Mouse (Mus musculus) urinary bladder, postnatal 36 days (tissue): ENCODE measurements around the gene Zfp975.
"Not testable (repeated sequence)": the region's sequence is repeated elsewhere in the genome, so short reads cannot be mapped to it uniquely, and the experiment has no call there.

Experiments
- DNase-seq, 2 experiments: peaks; one replicate each; pipeline ENCODE4 v3.0.0; 2022; ENCODE audit warnings: low spot score in 2 of 2, mixed read lengths in 1 of 2

Zfp975 gene

GRCm38 (mm10) chr7:42692362-42693158, at the start of gene Zfp975:
Gene Zfp975 (minus strand): TSS chr7:42692742.
- DNase-seq: peak; percentile 80 to 86

- no peak for DNase-seq
Measured at GRCm38 (mm10) chr7:42738536-42739210, 46.1 kb upstream of the Zfp975 start.

DNA sequence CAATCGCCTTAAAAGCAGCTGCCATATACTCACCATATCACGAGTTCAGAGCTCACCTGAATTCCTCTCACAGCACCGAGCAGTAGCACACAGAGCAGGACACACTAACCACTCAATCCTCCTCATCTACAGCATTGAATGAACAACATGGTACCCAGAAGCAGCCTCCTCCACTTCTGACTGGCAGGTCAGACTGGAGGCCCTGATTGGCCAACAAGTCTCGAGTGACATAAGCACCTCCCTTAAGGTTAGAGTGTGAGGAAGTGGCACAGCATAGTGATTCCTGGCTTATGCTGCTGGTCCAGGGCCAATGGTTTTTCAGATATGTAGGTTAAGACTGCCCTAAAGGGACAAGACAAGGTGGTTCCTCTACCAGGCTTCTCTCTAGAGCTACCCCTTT, 34.4 kb upstream of the Zfp975 start, which contains the start of gene Gm17067:
Gene Gm17067 (minus strand): TSS at position 101 of the 400 bp plus-strand sequence.
- not testable (repeated sequence) for DNase-seq

- DNase-seq: peak in 1 of 2 experiments; percentile 3
Measured at GRCm38 (mm10) chr7:42693251-42693650, 709 bp upstream of the Zfp975 start.

DNA sequence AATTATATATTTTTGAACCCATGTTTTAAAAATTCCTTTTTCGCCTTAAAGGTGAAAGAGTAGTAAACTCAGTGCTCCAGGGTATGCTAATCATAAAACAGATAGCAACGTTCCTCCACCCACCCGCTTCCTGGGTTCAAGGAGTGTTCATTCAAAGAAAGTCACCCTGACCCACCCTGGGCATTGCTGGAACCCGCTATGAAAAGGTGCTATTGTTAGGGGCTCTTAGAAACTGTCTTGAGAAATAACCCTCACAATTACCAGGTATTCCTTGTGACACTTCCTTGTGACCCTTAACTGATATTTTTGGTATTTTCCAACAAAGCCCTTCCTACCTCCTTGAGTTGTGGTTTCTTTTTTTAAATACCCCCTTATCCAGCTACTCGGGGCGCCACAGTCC, 12.5 kb downstream of the Zfp975 start:
- not testable (repeated sequence) for DNase-seq

- DNase-seq: not testable (repeated sequence)
Measured at GRCm38 (mm10) chr7:42679646-42680045, 12.9 kb downstream of the Zfp975 start.

- DNase-seq: not testable (repeated sequence)
Measured at GRCm38 (mm10) chr7:42660140-42660539, 32.4 kb downstream of the Zfp975 start.

DNA sequence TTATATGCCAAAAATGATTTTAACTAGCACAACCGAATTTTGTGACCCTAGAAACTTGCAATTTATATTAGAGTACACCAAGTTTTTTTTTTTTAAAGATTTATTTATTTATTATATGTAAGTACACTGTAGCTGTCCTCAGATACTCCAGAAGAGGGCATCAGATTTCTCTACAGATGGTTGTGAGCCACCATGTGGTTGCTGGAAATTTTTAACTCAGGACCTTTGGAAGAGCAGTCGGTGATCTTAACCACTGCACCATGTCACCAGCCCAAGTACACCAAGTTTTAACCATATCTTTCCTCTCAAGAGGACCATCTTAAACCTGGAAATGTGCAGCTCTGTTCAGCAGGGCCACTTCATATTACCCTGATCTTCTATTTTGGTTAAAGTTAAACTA, 37.3 kb downstream of the Zfp975 start:
- DNase-seq: not testable (repeated sequence)

- not testable (repeated sequence) for DNase-seq
Measured at GRCm38 (mm10) chr7:42643120-42643620, 49.4 kb downstream of the Zfp975 start.

DNA sequence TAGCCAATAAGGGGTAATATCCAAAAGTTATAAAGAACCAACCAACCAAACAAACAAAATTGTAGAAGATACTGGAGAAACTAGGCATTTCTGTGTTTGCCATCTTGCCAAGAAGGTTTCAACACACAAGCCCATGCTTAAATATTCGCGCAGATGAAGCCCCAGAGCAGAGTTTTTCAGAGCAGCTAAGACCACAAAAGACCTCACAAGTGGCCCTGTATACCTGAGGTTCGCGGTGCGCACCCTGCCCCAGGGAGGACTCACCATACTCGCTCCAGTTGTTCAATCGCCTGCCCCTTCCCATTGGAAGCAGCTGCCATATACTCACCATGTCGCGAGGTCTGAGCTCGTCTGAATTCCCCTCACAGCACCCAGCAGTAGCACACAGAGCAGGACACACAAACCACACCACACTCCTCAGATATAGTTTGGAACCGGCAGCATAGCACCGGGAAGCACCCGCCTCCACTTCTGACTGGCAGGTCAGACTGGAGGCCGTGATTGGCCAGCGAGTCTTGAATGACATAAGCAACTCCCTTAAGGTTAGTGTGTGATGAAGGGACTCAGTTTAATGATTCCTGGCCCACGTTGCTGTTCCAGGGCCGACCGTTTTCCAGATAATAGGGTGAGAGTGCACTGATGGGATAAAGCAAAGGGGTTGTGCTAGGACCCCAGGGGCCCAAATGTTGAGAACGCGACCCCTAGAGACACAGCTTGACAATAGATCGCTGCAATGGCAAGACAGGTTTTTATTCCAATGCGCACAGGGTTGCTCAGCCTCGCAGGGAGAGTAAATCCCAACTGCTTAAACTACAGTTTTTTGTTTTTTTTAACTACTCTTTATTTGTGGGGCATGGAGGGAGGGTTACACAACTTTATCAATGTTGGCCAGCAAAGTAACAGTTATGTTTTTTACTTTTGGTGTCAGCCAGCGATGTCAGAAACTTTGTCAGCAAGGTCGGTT, 50.1 kb downstream of the Zfp975 start, which contains the start of gene Zfp976:
Gene Zfp976 (minus strand): TSS at position 437 of the 964 bp plus-strand sequence.
- peak; percentile 48 to 71 for DNase-seq

GRCm38 (mm10) chr7:42631031-42631430, 61.5 kb downstream of the Zfp975 start:
- not testable (repeated sequence) for DNase-seq
